Mouse (Mus musculus): ENCODE results near the gene Ckap5.

DNA sequence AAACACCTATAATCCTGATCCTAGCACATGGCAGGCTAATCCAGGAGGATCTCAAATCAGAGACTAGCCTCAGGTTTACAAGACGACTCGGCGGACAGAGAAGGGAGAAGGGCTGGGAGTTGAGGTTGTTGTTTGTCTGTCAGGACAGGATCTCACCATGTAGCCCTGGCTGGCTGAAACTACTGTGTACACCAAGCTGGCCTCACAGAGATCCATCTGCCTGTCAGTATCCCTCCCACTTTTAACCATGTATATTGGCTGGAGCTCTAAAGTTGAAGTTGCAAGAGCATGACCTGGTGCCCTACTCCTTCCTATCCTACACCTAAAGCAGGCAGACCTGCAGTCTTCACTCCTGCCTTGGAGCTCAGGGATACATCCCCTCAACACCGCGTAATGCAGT, 95.8 kb downstream of the Ckap5 start:
- TF ChIP-seq CTCF (IDR thresholded peaks at IDR 0.05; ENCODE audit: low read depth) (no peak), EP300 (optimal IDR thresholded peaks at IDR 0.05) (no peak)

Measured in stomach, postnatal 0 days (tissue).